Mouse (Mus musculus): Measurements from ENCODE around the gene Gm21731. TPM values are rescaled to one million over a fixed set of nuclear protein-coding genes. Genes with fewer than 3 reads are reported as not detected.

The Gm21731 gene
- total RNA-seq (2023), result not detected

GRCm38 (mm10) chr13:120238811-120239210 is at the start of gene Gm21731:
Gene Gm21731, plus strand, starts transcription at chr13:120239111.

GRCm38 (mm10) chr13:120215847-120216246 is 23.1 kb upstream of the Gm21731 start, which contains the start of gene Gm21762:
Gene Gm21762, minus strand, starts transcription at chr13:120215947.

GRCm38 (mm10) chr13:120262870-120263269 is 24.0 kb downstream of the Gm21731 start, which contains the start of gene AF067061:
Gene AF067061, plus strand, starts transcription at chr13:120263114.

Other genes starting within 250 kb of the Gm21731 start
- gene Gm36079, start 212.1 kb upstream of the Gm21731 start, total RNA-seq (2023), result 1 to 10 TPM; 2.7 to 7.1 TPM
- gene Gm21188, start 186.9 kb upstream of the Gm21731 start, total RNA-seq (2023), result 10 to 100 TPM; 68.5 to 74.3 TPM
- not detected for gene Gm20767, start 98.9 kb upstream of the Gm21731 start, total RNA-seq (2023)
- gene Gm21818, start 66.7 kb upstream of the Gm21731 start, total RNA-seq (2023), result not detected
- not detected for gene Gm21762, start 23.2 kb upstream of the Gm21731 start, total RNA-seq (2023)
- not detected for gene AF067061, start 24.0 kb downstream of the Gm21731 start, total RNA-seq (2023)
- 1 to 10 TPM; 2.3 to 3.2 TPM for gene BC147527, start 61.3 kb downstream of the Gm21731 start, total RNA-seq (2023)
- not detected for gene Tcstv3, start 77.8 kb downstream of the Gm21731 start, total RNA-seq (2023)